Mouse (Mus musculus): ENCODE measurements around the gene Spata9.

The Spata9 gene

GRCm38 (mm10) chr13:75992169-75993028 lies 25.4 kb downstream of the Spata9 start:
- DNase-seq (ENCODE audit: low read depth, low spot score) = peak; percentile 42

- no peak for DNase-seq (ENCODE audit: low read depth, low spot score)
Measured at GRCm38 (mm10) chr13:76003272-76003671, 36.3 kb downstream of the Spata9 start.

- no peak for DNase-seq (ENCODE audit: low read depth, low spot score)
Measured at GRCm38 (mm10) chr13:76014511-76014910, 47.6 kb downstream of the Spata9 start.

GRCm38 (mm10) chr13:76017465-76017864 lies 50.5 kb downstream of the Spata9 start:
- DNase-seq (ENCODE audit: low read depth, low spot score) = peak; percentile 23

- DNase-seq (ENCODE audit: low read depth, low spot score) = peak; percentile 98
Measured at GRCm38 (mm10) chr13:76017974-76018843, 51.3 kb downstream of the Spata9 start, which contains the start of gene Rfesd. Rfesd (minus strand) TSS chr13:76018719.

GRCm38 (mm10) chr13:76018844-76019400 lies 52.0 kb downstream of the Spata9 start:
- DNase-seq (ENCODE audit: low read depth, low spot score) = no peak

- DNase-seq (ENCODE audit: low read depth, low spot score) = peak; percentile 38
Measured at GRCm38 (mm10) chr13:76021782-76022181, 54.8 kb downstream of the Spata9 start.

- DNase-seq (ENCODE audit: low read depth, low spot score) = no peak
Measured at GRCm38 (mm10) chr13:76024588-76024987, 57.6 kb downstream of the Spata9 start.

- no peak for DNase-seq (ENCODE audit: low read depth, low spot score)
Measured at GRCm38 (mm10) chr13:76042455-76042854, 75.5 kb downstream of the Spata9 start.

GRCm38 (mm10) chr13:76044971-76045370 lies 78.0 kb downstream of the Spata9 start:
- no peak for DNase-seq (ENCODE audit: low read depth, low spot score)

Data from brain, adult 2 months (tissue).